Mouse (Mus musculus): ENCODE data around the gene Rev1.

DNA sequence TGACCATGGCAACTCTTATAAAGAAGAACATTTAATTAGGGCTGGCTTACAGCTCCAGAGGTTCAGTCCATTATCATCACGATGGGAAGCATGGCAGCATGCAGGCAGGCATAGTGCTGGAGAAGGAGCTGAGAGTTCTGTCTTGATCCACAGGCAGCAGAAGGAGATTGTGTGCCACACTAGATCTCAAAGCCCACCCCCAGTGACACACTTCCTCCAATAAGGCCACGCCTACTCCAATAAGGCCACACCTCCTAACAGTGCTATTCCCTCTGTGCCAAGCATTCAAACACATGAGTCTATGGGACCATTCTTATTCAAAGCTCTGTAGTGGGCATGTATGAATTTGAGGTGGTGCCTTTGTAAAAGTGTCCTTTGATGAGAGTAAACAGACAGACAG lies 11.3 kb upstream of the Rev1 start:
- TF ChIP-seq POLR2AphosphoS5 (IDR thresholded peaks at IDR 0.05; ENCODE audit: borderline replicate concordance, low read depth, low read length) = no peak
- TF ChIP-seq USF2 (IDR thresholded peaks at IDR 0.05; ENCODE audit: borderline replicate concordance in 1 of 2, insufficient read depth in 1 of 2, low read depth in 1 of 2, low read length in 2 of 2) = no peak
- TF ChIP-seq E2F4 (IDR thresholded peaks at IDR 0.05; ENCODE audit: borderline replicate concordance, low read depth, low read length) = no peak
